Mouse (Mus musculus): ENCODE results near the gene Paqr3.
A peak's percentile ranks its signal among the peaks of the same experiment; 100 is the strongest.

Paqr3 gene

DNA sequence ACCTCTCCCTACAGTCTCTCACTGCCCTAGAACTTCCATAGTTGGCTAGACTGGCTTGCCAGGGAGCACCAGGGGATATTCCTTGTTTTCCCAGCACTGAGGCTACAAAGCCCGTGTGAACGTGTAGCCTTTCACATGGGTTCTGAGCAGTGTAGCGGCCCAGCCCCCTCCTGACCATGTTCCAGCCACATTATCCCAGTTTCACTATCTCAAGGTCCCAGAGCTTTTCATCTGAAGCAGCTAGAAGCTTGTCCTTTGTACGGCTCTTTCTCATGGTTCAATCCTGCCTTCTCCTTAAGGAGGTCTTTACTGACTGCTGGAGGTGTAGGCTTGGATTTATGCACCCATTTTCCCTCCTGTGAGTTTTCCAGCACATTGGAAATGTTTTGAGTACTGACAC is 26.9 kb downstream of the Paqr3 start:
- DNase-seq (ENCODE audit: low read depth) = no peak

DNA sequence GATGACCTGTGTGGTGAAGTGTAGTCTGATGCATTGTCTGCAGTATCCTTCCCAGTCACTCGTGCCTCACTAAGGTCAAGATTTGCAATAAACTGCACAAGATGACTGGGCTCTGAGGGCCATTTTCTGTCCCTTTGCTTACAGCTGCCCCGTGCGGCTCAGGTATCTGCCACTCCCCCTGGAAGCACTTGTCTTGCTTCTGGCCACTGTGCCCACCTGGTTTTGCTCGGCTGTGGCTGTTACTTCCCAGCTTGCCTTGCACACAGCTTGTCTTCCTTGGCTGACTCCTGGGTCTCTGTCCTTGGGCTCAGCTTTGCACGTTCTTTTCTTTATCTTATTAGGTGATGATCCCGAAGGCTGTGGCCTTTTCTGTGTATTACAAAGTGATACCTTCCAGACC is 27.7 kb downstream of the Paqr3 start:
- DNase-seq (ENCODE audit: low read depth) = no peak

DNA sequence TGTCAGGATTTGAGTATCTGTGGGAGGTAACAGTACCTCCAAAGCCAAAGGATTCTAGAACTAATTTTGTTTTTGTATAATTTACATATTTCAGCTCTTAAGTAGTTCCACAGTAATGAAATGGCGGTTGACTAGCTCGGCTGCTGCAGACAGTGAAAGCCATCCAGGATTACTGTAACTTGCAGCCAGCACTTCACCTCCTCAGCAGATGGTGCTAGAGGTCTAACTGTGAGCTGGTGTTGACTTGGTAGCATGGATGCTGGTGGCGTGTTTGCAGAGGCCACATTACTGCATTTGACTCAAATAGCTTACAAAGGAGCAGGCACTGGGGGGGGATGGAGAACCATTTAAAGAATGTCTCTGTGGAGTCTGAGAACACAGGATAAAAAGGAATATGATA is 29.9 kb downstream of the Paqr3 start:
- no peak for DNase-seq (ENCODE audit: low read depth)

DNA sequence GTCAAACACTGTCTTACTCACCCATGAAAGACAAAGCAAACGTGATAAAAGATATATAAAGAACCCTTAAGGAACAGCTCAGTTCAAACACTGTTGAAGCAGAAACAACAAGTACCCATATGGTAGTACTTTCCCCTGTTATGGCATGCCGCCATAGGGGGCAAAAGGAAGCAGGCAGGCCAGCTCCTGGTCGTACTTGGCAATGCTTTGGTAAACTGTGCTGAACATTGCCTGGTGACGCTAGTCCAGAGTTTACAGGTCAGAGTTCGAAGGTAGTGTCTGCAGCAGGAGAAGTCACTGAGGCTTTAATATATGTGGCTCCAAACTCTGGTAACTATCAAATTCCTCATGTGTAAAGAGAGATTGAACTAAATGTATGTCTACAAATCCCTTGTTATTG is 32.8 kb downstream of the Paqr3 start:
- DNase-seq (ENCODE audit: low read depth) = no peak

DNA sequence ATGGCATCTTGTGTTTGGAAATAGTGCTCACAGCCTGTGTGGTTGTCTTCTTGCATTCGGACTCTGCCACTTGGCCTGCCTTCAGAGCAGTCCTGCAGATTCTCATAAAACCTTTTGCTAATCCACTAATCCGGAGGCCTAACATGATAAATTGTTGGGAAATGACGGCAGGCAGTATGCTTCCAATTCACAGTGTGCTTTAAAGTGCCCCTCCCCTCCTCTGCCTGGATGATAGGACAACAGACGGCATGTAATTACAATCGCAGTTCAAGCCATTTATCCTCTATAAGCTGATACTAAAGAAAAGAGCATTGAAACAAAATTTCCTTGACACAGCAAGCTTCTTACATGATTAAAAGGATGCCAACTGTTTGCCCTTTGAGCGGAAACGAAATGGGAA is 33.7 kb downstream of the Paqr3 start:
- DNase-seq (ENCODE audit: low read depth) = no peak

DNA sequence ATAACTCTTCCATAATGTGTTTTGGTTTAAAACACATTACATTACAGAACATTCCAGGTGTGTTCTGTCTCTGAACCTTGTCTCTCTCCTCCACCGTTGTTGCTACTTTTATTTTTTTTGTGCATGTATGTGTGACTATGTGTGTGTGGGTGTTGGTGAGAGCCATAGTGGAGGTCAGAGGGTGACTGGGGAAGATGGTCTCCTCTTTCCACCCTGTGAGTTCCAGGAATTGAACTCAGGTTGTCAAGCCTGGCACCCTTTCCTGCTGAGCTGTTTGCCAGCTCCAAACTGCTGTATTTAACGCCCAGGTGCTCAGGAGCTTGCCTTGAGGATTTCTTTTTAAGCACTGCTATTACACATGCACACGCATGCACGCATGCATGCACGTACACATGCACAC is 35.2 kb downstream of the Paqr3 start:
- no peak for DNase-seq (ENCODE audit: low read depth)

DNA sequence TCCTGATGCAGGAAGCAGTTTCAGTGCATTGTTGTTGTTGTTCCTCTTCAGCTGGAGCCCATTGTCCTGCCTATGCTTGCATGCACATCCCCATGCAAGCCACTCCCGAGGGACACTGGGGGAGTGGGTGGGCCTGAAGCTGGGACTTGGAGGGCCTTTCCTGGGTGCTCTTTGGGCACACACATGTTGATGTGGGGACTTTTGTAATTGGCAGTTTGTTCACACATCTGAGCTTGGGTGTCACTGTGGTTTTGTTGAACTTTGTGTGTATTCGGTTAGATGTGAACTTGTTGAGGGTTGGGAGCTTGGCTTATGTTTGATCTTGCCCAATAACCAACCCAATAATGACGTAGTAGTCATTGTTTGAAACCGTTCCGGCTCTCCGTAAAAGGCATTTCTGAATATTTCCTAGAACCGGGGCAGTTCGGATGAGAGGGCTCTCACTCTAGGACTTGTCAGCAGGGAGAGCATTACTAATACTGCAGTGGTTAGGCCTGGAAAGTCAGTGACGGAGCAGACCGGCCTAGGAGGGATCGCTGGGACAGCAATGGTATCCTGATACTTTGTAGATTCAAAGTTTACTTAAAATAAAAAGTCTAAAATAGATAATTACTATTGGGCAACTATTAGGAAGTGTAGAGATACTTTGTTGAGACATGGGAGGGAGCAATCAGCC is 35.8 kb downstream of the Paqr3 start:
- DNase-seq (ENCODE audit: low read depth) = no peak

DNA sequence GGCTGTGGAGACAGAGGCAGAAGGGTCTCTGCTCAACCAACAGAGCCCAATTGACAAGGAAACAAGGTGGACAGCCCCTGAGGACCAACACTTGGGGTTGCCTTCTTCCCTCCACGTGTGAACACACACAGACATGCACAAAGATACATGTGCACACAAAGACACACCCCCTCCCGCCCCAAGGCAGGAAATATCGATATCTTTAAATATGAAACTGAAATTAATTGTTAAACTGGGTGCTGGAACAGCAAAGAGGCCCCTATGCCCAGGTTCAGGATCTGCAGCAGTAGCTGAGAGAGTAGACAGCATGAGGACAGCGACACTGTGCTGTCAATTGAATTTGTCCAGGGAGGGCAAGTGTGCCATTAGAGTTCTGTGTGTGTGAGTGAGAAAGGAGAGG is 45.6 kb downstream of the Paqr3 start:
- no peak for DNase-seq (ENCODE audit: low read depth)

DNA sequence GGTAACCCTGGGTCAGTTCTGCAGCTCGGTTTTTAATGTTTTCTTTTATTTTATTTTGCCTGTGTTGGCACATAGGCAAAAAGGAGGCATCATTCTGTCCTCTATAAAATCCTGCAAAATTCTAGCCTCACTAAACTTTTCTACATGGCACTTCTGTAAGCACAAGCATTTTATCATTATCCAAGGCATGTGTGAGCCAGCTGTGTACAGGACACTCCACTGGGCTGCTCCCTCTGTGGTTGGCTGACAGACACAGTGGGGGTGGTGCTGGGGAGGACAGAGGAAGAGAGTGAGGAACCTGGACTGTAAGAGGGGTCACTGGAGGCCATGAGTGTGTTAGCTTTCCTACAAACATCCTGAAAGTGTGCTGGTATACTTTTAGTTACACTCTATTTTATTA is 49.4 kb downstream of the Paqr3 start:
- DNase-seq (ENCODE audit: low read depth) = no peak

DNA sequence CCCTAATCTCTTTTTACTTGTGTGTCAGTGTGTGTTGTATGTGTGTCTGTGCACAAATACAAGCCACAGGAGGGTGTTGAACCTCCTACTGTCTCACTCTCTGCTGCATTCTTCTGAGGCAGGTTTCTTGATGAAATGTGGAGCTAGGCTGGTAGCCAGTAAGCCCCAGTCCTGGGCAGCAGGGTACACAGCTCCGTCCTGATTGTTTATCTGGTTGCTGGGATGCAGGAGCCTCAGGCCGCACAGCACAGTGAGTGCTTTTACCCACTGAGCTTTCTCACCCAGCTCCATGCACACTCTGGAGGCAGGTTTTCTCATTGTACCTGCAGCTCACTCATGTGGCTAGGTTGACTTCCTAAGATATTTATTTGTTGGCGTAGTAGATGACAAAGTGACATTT is 50.5 kb downstream of the Paqr3 start:
- no peak for DNase-seq (ENCODE audit: low read depth)

DNA sequence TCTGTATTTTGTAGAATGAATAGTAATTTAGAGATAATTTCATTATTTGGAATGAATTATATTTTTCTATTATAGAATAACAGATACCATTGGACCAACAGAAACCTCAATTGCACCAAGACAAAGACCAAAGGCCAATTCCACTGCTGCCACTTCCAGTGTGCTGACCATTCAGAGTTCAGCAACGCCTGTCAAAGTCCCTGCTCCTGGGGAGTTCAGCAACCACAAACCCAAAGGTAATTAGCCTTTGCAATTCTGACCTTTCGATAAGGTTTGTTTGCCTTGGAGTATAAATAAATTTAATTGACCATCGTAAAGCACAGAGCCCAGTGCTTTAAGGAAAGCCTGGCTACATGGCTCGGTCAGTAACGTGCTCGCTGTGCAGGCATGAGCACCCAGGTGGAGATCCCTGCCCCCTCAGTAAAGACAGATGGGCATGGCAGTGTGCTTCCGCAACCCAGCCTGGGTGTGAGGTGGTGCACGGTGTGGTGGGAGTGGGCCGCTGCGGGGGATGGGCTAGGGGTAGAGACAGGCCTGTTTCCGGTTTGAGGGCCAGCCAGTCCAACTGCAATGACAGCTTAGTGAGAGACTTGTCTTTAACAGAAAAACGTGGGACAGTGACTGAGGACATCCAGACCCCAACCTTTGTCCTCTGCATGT is 54.5 kb downstream of the Paqr3 start:
- DNase-seq (ENCODE audit: low read depth) = no peak

DNA sequence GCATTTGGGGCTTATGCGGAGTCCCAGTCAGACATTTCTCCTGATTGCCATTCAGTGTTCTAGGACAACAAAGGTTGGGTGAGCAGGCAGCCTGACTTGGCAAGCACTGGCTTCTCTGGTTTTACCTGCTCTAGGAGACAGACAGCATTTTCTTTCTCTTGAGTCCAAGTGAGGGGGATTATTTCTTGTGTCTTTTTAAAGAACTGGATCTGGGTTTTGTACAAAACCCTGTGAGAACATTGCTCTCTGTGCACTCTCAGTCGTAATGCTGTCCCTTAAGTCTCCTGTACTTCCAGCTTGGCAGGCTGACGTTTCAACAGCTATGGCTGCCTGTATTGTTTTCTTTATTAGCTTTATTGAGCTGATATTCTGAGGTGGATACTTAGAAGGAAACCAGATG is 55.0 kb downstream of the Paqr3 start:
- no peak for DNase-seq (ENCODE audit: low read depth)

DNA sequence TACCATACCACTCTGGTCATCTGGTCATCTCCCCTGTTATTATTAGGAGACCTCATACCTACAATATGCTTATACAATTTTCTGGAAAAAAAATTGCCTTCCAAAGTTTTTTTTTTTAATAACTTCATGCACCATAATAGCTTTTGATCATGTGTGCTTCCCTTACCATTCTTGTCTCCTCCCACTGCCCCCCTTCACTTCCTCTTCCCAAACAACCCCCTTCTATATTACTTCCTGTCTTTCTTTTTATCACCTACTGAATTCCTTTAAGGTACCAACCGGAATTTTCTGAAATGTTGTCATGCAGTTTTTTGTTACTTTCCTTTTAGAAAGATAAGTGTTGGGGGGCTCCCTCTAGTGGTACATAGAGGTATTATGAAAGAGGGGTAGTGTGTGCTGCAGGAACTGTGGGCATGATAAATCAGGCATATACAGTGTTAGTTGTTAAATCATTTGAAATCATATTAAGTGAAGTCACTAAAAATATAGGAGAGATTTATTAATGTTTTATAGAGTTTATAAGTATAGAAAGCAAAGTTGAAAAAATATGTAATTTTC is 55.8 kb downstream of the Paqr3 start:
- DNase-seq (ENCODE audit: low read depth) = peak; percentile 73

DNA sequence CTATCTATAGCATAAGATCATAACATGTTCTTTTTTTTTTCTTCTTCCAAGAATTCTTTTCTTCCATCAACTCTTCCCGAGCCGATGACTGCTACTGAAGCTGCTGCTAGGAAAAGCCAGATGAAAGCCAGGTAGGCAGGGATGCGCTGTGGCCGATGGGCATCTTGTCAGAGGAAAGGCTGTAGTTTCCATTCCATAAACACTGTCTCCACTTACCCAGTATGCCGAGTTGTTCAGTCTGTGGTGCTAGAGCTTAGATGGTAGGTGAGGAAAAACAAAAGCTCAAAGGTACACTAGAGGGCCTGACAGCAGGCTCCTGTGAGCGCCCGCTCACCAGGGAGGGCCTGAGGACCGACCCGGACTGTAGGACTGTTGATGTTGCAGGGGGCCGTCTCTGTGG is 56.6 kb downstream of the Paqr3 start:
- DNase-seq (ENCODE audit: low read depth) = no peak

DNA sequence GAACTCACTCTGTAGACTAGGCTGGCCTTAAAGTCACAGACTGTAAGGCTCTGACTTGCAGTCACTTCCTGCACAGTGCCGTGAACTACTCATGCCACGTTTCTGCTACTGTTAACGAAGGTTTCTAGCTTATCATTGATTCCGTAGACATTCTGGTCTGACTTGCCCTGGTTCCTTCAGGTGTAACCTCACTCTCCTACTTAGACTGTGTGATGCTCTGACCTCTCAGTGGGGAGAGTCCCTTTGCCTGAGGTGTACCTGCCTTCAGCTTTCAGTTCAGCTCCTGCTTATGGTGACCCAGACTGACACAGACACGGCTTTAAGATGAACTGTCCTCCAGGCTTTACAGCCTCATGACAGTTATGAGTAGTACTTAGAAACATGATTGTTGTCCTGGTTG is 57.2 kb downstream of the Paqr3 start:
- DNase-seq (ENCODE audit: low read depth) = no peak

DNA sequence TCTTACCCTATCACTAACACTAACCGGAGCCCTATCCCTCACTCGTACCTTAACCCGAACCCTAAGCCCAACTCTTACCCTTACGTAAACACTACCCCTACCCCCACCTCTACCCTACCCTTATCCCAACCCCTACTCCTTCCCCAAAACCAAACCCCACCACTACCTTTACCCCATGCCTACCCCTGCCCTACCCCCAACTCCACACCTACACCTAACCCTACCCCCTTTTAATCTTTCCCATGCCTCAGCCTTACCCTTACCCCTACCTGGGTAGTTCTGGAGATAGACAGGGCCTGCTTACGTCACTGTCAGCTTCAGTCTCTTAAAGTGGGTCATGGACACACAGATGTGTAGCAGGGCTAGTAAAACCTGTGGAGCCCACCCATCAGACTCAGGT is 62.5 kb downstream of the Paqr3 start:
- no peak for DNase-seq (ENCODE audit: low read depth)

DNA sequence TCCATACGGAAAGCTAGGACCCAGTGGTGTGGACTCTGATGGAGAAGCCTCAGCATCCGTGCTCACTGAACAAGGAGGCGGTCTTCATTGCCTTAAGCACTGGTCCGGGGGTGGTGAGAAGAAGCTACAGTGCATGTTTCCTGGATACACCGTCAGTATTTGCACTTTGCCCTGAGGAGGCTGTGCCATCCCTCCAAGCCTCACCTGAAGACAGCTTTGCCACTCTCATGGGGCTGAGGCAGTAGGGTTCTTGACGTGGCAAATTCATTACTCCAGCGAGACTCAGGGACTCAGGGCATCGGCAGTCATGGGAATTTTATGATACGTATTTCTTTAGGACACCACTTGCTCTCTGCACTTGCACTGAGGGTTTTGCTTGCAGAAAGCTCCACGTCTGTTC is 64.7 kb downstream of the Paqr3 start:
- DNase-seq (ENCODE audit: low read depth) = no peak

DNA sequence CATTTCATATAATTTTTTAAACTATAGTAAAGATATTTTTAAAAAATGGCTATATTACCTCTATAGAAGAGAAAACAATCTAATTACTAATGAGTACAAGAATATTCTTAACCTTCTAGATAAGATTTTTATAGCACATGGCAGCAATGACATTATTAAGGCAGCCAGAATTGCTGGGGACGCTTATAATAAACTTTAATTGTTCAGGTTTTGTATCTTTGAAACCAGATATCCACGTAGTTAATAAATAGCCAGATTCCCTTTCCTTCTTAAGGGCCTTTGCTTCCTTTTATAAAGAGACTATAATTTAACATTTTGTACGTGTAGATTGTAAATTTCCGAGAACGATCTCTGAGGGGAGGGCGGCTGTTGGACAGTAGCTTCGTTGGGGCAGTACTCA is 66.1 kb downstream of the Paqr3 start:
- DNase-seq (ENCODE audit: low read depth) = no peak

All from c-Kit-positive CD71-negative TER-119-negative erythroid progenitor cells, embryonic 14.5 days (primary cell).